ENCODE assay signal across 8 mouse cellular contexts in genomic region chr14:121035663-121036473, GRCm38 (mm10). TPM values are rescaled to one million over a fixed set of nuclear protein-coding genes. Genes with fewer than 3 reads are reported as not detected.
DNase-seq lines count a peak whose midpoint lies in the region; ATAC-seq and TF ChIP-seq lines count a peak whose summit lies in the region.

No protein-coding gene starts in this region.

- WGBS in embryonic facial prominence, embryonic 10.5 days: under 1% methylated on average over 99 of the region's 100 CpGs
- under 1% methylated on average over 73 of the region's 100 CpGs for WGBS in heart, embryonic 12.5 days
- under 1% methylated on average over 64 of the region's 100 CpGs for WGBS in kidney, embryonic 14.5 days
- under 1% methylated on average over 60 of the region's 100 CpGs for WGBS in liver, postnatal 0 days (ENCODE audit: insufficient replicate concordance)
- under 1% methylated on average over 50 of the region's 100 CpGs for WGBS in neural tube, embryonic 14.5 days

- H3K36me3 ChIP-seq in embryonic facial prominence, embryonic 10.5 days (replicated peaks): no peaks in the 10 kb centered on the region
- H3K36me3 ChIP-seq in heart, embryonic 12.5 days: no peaks in the 10 kb centered on the region
- H3K36me3 ChIP-seq in kidney, embryonic 14.5 days (ENCODE audit: control insufficient read depth, insufficient read depth, low read length): no peaks in the 10 kb centered on the region
- no peaks in the 10 kb centered on the region for H3K36me3 ChIP-seq in liver, postnatal 0 days (replicated peaks; ENCODE audit: insufficient read depth, low read length)
- H3K36me3 ChIP-seq in neural tube, embryonic 14.5 days (ENCODE audit: control insufficient read depth, insufficient read depth, low read length): no peaks in the 10 kb centered on the region

- H3K27me3 ChIP-seq in embryonic facial prominence, embryonic 10.5 days (replicated peaks; ENCODE audit: low read depth, poor library complexity, severe bottlenecking): peaks cover 20% of the 10 kb centered on the region
- H3K27me3 ChIP-seq in heart, embryonic 12.5 days (replicated peaks): no peaks in the 10 kb centered on the region
- no peaks in the 10 kb centered on the region for H3K27me3 ChIP-seq in kidney, embryonic 14.5 days (ENCODE audit: control insufficient read depth, insufficient read depth, low read length)
- peaks cover 22% of the 10 kb centered on the region for H3K27me3 ChIP-seq in liver, postnatal 0 days (ENCODE audit: insufficient read depth, low read length)
- H3K27me3 ChIP-seq in neural tube, embryonic 14.5 days (ENCODE audit: control insufficient read depth, insufficient read depth, low read length): no peaks in the 10 kb centered on the region

- H3K9ac ChIP-seq in heart, embryonic 12.5 days: peak overlapping the region; percentile 89
- peak overlapping the region; percentile 98 for H3K9ac ChIP-seq in kidney, embryonic 14.5 days (ENCODE audit: low read depth, low read length)
- H3K9ac ChIP-seq in liver, postnatal 0 days (replicated peaks): peak overlapping the region; percentile 65
- H3K9ac ChIP-seq in neural tube, embryonic 14.5 days (replicated peaks; ENCODE audit: low read depth, low read length): peak overlapping the region; percentile 97

- H3K4me3 ChIP-seq in embryonic facial prominence, embryonic 10.5 days: peak overlapping the region; percentile 91
- peak overlapping the region; percentile 74 for H3K4me3 ChIP-seq in heart, embryonic 12.5 days
- peak overlapping the region; percentile 84 for H3K4me3 ChIP-seq in kidney, embryonic 14.5 days (ENCODE audit: low read length)
- H3K4me3 ChIP-seq in liver, postnatal 0 days (ENCODE audit: low read depth, low read length): peak overlapping the region; percentile 68
- peak overlapping the region; percentile 86 for H3K4me3 ChIP-seq in neural tube, embryonic 14.5 days (ENCODE audit: low read depth, low read length)

- no peak for TF ChIP-seq EP300 in liver, postnatal 0 days (IDR thresholded peaks at IDR 0.05; ENCODE audit: low read depth)

- DNase-seq in B cell, adult 2 months: peak; percentile 26 to 35
- peak; percentile 12 for DNase-seq in adipocyte (ENCODE audit: low spot score)
- DNase-seq in embryonic facial prominence, embryonic 10.5 days (ENCODE audit: low spot score): peak; percentile 83
- peak; percentile 59 for DNase-seq in liver, postnatal 0 days
- DNase-seq in thymus, postnatal 25 days: peak; percentile 70

- TF ChIP-seq CTCF in liver, postnatal 0 days (IDR thresholded peaks at IDR 0.05; ENCODE audit: low read depth): peak; percentile 20; the same call in 1 of the 2 replicates

- peaks cover 54% of the 10 kb centered on the region for H3K4me1 ChIP-seq in embryonic facial prominence, embryonic 10.5 days
- peaks cover 42% of the 10 kb centered on the region for H3K4me1 ChIP-seq in heart, embryonic 12.5 days (replicated peaks)
- H3K4me1 ChIP-seq in kidney, embryonic 14.5 days (ENCODE audit: control insufficient read depth, insufficient read depth, low read length): peaks cover 29% of the 10 kb centered on the region
- peaks cover 5% of the 10 kb centered on the region for H3K4me1 ChIP-seq in liver, postnatal 0 days (ENCODE audit: insufficient read depth)
- H3K4me1 ChIP-seq in neural tube, embryonic 14.5 days (ENCODE audit: control insufficient read depth, insufficient read depth, low read length): peaks cover 17% of the 10 kb centered on the region

- peak overlapping the region; percentile 99 for H3K27ac ChIP-seq in embryonic facial prominence, embryonic 10.5 days (replicated peaks)
- peak overlapping the region; percentile 78 for H3K27ac ChIP-seq in heart, embryonic 12.5 days (ENCODE audit: poor library complexity, severe bottlenecking)
- peak overlapping the region; percentile 90 for H3K27ac ChIP-seq in kidney, embryonic 14.5 days (ENCODE audit: low read depth, low read length)
- peak overlapping the region; percentile 58 for H3K27ac ChIP-seq in liver, postnatal 0 days (ENCODE audit: low read depth)
- H3K27ac ChIP-seq in neural tube, embryonic 14.5 days (ENCODE audit: low read depth, low read length): peak overlapping the region; percentile 80

- peak; percentile 82 for ATAC-seq in heart, embryonic 12.5 days (ENCODE audit: insufficient number of reproducible peaks, low FRiP score)
- ATAC-seq in kidney, embryonic 14.5 days (ENCODE audit: low FRiP score, low TSS enrichment): peak; percentile 85
- ATAC-seq in liver, postnatal 0 days: peak; percentile 78
- peak; percentile 71 for ATAC-seq in neural tube, embryonic 14.5 days (ENCODE audit: low read depth)

- no peaks in the 10 kb centered on the region for H3K9me3 ChIP-seq in embryonic facial prominence, embryonic 10.5 days
- H3K9me3 ChIP-seq in heart, embryonic 12.5 days (replicated peaks): peaks cover 2% of the 10 kb centered on the region; the same call in 1 of the 2 replicates
- H3K9me3 ChIP-seq in kidney, embryonic 14.5 days (ENCODE audit: control insufficient read depth, low read length): no peaks in the 10 kb centered on the region
- H3K9me3 ChIP-seq in liver, postnatal 0 days (ENCODE audit: low read length): no peaks in the 10 kb centered on the region
- H3K9me3 ChIP-seq in neural tube, embryonic 14.5 days (ENCODE audit: control insufficient read depth, low read length): no peaks in the 10 kb centered on the region

- peak overlapping the region; percentile 96 for H3K4me2 ChIP-seq in heart, embryonic 12.5 days
- H3K4me2 ChIP-seq in kidney, embryonic 14.5 days (replicated peaks; ENCODE audit: low read depth, low read length): peak overlapping the region; percentile 95
- peak overlapping the region; percentile 81 for H3K4me2 ChIP-seq in liver, postnatal 0 days (ENCODE audit: low read depth, low read length)
- H3K4me2 ChIP-seq in neural tube, embryonic 14.5 days (ENCODE audit: low read depth, low read length): peak overlapping the region; percentile 91

RNA-seq across cellular contexts. Expression of gene Farp1, which starts 0.9 kb away (rescaled TPM):
- 35.8 and 41.7 TPM in 2 replicates for polyA plus RNA-seq in embryonic facial prominence, embryonic 10.5 days (2016; fragmentation: Nextera tagmentation; extraction: Ambion mirVana)
- polyA plus RNA-seq in heart, embryonic 12.5 days (2016; fragmentation: Nextera tagmentation; extraction: Ambion mirVana): 32.4 and 33.0 TPM in 2 replicates
- polyA plus RNA-seq in kidney, embryonic 14.5 days (2014; fragmentation: Nextera tagmentation; extraction: Ambion mirVana): 32.1 and 43.3 TPM in 2 replicates
- 2.0 and 2.3 TPM in 2 replicates for polyA plus RNA-seq in liver, postnatal 0 days (2015; fragmentation: Nextera tagmentation; extraction: Ambion mirVana)
- 34.9 and 37.3 TPM in 2 replicates for polyA plus RNA-seq in neural tube, embryonic 14.5 days (2014; fragmentation: Nextera tagmentation; extraction: Ambion mirVana)

Comparison
In these comparisons a context has a peak if more than half of its experiments do, and no peak if none do; other contexts are left out.
1. Peak in every context shown above with its lines: DNase-seq, ATAC-seq, H3K4me3 ChIP-seq and H3K27ac ChIP-seq.
2. DNase-seq: peak in every context shown above with its lines; median percentile 83 in embryonic facial prominence, embryonic 10.5 days; 70 in thymus, postnatal 25 days; 59 in liver, postnatal 0 days; 30 in B cell, adult 2 months; 12 in adipocyte.
3. RNA of gene Farp1, which starts 0.9 kb away (polyA plus RNA-seq): 32.1 to 43.3 TPM in kidney, embryonic 14.5 days, 35.8 to 41.7 TPM in embryonic facial prominence, embryonic 10.5 days, 34.9 to 37.3 TPM in neural tube, embryonic 14.5 days and 32.4 to 33.0 TPM in heart, embryonic 12.5 days; 2.0 to 2.3 TPM in liver, postnatal 0 days; every median in the first group is over 10 times any median in the second.